Mouse (Mus musculus) midbrain, embryonic 15.5 days (tissue): ENCODE measurements around the gene Morn5. TPM values are rescaled to one million over a fixed set of nuclear protein-coding genes. Genes with fewer than 3 reads are reported as not detected.

Source experiments
- ATAC-seq: fragments of 200-750 bp; cut with Nextera tagmentation; replicated peaks from 2 replicates; pipeline ENCODE4 v1.8.0; 2017; ENCODE audit warnings: moderate TSS enrichment
- H3K27ac ChIP-seq: fragments of 300-500 bp; sonication (generic); 2 replicates; pipeline ENCODE4 v1.5.1; 2015; ENCODE audit warnings: mild to moderate bottlenecking, inconsistent platforms
- H3K27me3 ChIP-seq: fragments of 300-500 bp; sonication (generic); replicated peaks from 2 replicates; pipeline ENCODE4 v1.6.1; 2015; ENCODE audit warnings: inconsistent platforms
- H3K36me3 ChIP-seq: fragments of 300-500 bp; sonication (generic); replicated peaks from 2 replicates; pipeline ENCODE4 v1.6.1; 2015; ENCODE audit warnings: inconsistent platforms
- H3K4me1 ChIP-seq: fragments of 300-500 bp; sonication (generic); 2 replicates; pipeline ENCODE4 v1.6.1; 2015; ENCODE audit warnings: inconsistent platforms
- H3K4me2 ChIP-seq: fragments of 300-500 bp; sonication (generic); 2 replicates; pipeline ENCODE4 v1.6.1; 2015; ENCODE audit warnings: inconsistent platforms, mild to moderate bottlenecking, moderate library complexity
- H3K4me3 ChIP-seq: fragments of 300-500 bp; sonication (generic); 2 replicates; pipeline ENCODE4 v1.5.1; 2015; ENCODE audit warnings: mild to moderate bottlenecking, inconsistent platforms
- H3K9ac ChIP-seq: fragments of 300-500 bp; sonication (generic); 2 replicates; pipeline ENCODE4 v1.6.1; 2015; ENCODE audit warnings: mild to moderate bottlenecking, inconsistent platforms
- H3K9me3 ChIP-seq: fragments of 300-500 bp; sonication (generic); 2 replicates; pipeline ENCODE4 v1.6.1; 2016; ENCODE audit warnings: inconsistent platforms
- WGBS: fragments of 180-500 bp; shearing (Covaris S2); methylation state at CpG from one replicate; pipeline ENCODE4 v1.1.7; 2015; ENCODE audit warnings: mixed read lengths; 5-methylcytosine and 5-hydroxymethylcytosine counted together
- polyA plus RNA-seq: library from polyadenylated mRNA; unstranded; fragments of >200 nt; fragmentation: Nextera tagmentation; extraction: Ambion mirVana; gene quantifications from 2 replicates; pipeline ENCODE4 v1.2.1, GENCODE M21; 2015

Gene Morn5
- polyA plus RNA-seq, 1 experiment from 2014 or later: 2.0 TPM

DNA sequence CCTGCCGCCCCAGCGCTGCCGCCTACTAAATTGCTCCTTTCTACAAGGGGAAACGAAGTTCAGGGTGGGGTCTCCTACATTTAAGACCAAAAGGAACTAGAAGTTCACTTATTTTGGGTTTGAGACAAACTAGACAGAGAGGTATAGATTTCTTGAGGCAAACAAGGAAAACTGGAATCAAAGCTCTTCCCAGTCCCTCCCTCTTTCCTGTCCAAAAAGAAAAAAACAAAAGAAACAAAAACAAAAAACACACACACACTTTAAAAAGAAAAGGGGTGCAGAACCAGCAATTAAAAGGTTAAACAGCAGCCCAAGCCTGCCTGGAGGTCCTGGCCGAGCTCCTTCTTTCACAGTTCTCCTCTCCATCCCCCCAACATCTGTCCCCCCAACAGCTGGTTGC is 48.8 kb downstream of the Morn5 start:
- no peak overlapping the region for H3K4me2 ChIP-seq

DNA sequence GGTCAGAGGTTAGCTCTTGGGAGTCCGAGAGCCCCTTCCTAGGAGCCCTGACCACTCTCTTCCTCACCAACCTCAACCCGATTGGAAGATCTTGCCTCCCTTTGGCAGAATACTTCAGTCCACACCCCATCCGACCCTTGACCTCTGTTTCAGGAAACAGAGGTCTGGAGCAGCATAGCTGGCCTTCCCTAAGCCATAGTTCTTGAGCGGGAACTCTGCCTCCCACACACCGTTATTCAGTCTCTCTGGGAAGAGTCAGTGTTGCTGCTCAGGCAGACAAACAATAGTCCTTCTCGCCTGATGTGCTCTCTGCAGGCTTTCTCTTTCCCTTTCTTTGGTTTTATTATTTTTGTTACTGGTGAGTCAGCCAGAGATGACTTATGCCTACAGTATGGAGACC is 50.5 kb downstream of the Morn5 start:
- Histone ChIP-seq H3K4me3 (no peak overlapping the region), H3K27ac (no peak overlapping the region), H3K9me3 (no peaks in the 10 kb centered on the region), H3K4me1 (peaks cover 22% of the 10 kb centered on the region), H3K4me2 (no peak overlapping the region), H3K27me3 (peaks cover 88% of the 10 kb centered on the region), H3K9ac (no peak overlapping the region), H3K36me3 (no peaks in the 10 kb centered on the region)
- ATAC-seq: no peak
- 5% methylated on average over 6 of the region's 6 CpGs for WGBS

More for the DNA sequence above, 48.8 kb downstream of the Morn5 start:
- H3K36me3 ChIP-seq: no peaks in the 10 kb centered on the region
- no peaks in the 10 kb centered on the region for H3K9me3 ChIP-seq
- 3% methylated on average over 5 of the region's 5 CpGs for WGBS
- H3K9ac ChIP-seq: no peak overlapping the region
- no peak overlapping the region for H3K27ac ChIP-seq
- H3K4me1 ChIP-seq: peaks cover 7% of the 10 kb centered on the region
- no peak for ATAC-seq
- peaks cover 98% of the 10 kb centered on the region for H3K27me3 ChIP-seq
- H3K4me3 ChIP-seq: no peak overlapping the region

DNA sequence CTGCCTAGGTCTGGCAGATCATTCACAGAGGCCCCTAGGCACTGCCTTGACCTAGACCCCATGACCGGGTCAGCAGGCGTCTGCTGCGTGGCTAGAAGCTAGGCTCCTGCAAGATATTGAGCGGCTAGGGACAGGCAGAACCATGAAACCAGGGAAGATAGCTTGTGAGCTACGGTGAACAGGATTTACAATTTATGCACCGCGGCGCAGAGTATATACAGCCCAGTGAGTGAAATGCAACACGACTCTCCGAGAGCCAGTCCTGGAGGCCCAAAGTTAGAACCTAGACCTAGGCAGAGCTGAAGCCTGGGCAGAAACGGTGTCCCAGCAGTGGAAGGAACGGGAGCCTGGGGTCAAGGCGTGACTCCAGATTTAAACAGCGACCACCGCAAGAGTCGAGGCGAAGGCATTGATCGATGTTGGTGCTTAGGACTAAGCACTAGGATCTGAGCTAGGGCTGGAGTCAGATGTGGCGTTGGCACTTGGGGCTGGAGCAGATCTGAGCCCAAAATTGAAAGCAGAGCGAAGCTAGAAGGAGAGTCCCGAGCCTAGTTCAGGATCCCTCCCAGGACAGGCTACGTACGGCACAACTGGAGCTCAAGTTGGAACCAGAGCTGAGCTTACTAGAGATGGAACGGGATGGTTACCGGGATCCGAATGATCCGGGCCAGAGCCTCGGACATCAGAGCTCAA is 52.8 kb downstream of the Morn5 start:
- ATAC-seq: no peak
- H3K4me3 ChIP-seq: peak overlapping the region; percentile 35; the same call in 1 of the 2 replicates
- H3K9ac ChIP-seq: no peak overlapping the region

DNA sequence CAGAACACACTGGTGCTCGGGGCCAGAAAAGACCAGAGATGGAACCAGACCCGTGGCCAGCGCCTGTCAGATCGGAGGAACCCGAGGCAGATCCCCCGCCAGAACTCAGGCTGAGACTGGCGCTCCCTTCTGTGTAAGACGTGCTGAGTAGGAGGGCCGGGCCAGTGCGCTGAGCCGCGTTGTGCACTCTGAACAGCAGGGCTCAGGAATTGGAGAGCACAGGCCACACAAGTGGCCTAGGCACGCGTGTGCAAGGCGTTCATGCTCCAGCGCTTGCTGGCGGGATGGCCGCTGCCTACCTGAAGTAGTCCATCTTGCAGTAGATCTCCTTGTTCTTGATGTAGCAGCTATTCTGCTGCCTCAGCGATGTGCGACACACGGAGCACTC is 53.3 kb downstream of the Morn5 start:
- WGBS: 2% methylated on average over 21 of the region's 21 CpGs
- Histone ChIP-seq H3K27ac (no peak overlapping the region), H3K9ac (no peak overlapping the region)

More for the DNA sequence above, 52.8 kb downstream of the Morn5 start:
- peaks cover 88% of the 10 kb centered on the region for H3K27me3 ChIP-seq
- H3K4me2 ChIP-seq: peak overlapping the region; percentile 27
- no peaks in the 10 kb centered on the region for H3K9me3 ChIP-seq
- peaks cover 31% of the 10 kb centered on the region for H3K4me1 ChIP-seq
- 3% methylated on average over 28 of the region's 28 CpGs for WGBS
- no peak overlapping the region for H3K27ac ChIP-seq
- no peaks in the 10 kb centered on the region for H3K36me3 ChIP-seq

DNA sequence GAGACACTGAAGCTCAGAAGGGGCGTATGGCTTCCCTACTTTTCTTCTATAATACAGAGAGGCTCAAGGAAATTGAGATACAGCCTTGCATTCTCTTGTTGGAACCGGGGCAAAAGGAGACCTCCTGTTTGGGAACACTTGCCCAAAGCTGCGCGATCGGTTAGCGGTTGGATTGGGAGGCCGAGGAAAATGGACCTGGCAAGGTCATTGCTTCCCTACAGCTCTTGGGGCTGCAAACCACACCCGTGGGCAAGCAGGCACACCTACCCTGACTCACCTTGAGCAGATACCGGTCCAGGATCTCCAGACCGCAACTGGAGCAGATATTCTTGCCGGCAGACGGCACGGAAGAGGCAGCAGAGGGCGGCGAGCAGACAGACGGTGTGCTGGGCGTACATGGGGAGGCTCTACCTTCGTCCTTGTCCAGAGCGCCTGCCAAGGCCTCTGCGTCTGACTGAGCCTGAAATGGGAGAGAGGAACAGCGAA is 53.9 kb downstream of the Morn5 start:
- Histone ChIP-seq H3K27me3 (peaks cover 87% of the 10 kb centered on the region), H3K9me3 (no peaks in the 10 kb centered on the region), H3K27ac (no peak overlapping the region), H3K4me1 (peaks cover 31% of the 10 kb centered on the region), H3K36me3 (no peaks in the 10 kb centered on the region), H3K9ac (no peak overlapping the region), H3K4me3 (peak overlapping the region; percentile 35; the same call in 1 of the 2 replicates), H3K4me2 (peak overlapping the region; percentile 27; the same call in 1 of the 2 replicates)
- 1% methylated on average over 21 of the region's 21 CpGs for WGBS
- ATAC-seq: no peak

More for the DNA sequence above, 53.3 kb downstream of the Morn5 start:
- H3K4me2 ChIP-seq: peak overlapping the region; percentile 27
- H3K9me3 ChIP-seq: no peaks in the 10 kb centered on the region
- no peaks in the 10 kb centered on the region for H3K36me3 ChIP-seq
- H3K4me1 ChIP-seq: peaks cover 31% of the 10 kb centered on the region
- H3K4me3 ChIP-seq: peak overlapping the region; percentile 35; the same call in 1 of the 2 replicates
- ATAC-seq: no peak; the same call in 1 of the 2 replicates
- peaks cover 87% of the 10 kb centered on the region for H3K27me3 ChIP-seq

DNA sequence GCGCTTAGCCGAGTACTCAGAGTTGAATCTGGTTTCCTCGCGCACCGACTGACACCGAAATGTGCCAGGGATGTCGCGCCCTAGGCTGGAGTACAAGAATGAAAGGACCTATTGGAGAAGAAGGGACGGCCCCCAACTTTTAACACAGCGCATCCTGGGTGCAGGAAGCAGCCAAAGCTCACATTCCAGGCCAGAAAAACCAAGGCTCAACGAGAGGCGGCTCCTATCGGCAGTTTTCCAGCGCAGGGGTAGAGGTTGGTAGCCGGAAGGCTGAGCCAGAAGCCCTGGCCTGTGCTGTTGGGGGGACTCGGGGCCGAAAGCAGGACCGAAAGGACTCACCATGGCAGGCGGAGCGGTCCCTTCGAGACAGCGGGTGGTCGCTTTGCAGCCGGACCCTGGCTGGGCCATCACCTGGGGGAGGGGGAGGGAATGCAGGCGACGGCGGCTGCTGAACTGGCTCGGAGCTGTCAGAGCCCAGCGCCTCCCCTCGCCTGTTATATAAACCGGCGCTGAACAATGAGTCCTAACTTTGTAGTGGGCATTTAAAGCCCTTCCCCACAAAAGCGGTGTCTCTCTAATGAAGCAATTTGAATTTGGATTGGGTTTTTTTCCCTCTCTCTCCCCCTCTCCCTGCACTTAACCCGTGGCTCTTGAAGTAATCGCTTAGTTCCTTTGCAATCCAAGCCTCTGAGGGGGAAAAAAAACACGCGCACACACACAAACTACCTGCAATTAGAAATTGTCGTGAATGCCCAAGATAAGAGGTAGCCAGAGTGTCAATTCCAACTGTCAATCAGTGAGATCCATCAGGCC is 54.5 kb downstream of the Morn5 start:
- H3K9me3 ChIP-seq: no peaks in the 10 kb centered on the region
- H3K36me3 ChIP-seq: no peaks in the 10 kb centered on the region
- no peak overlapping the region for H3K27ac ChIP-seq
- no peak overlapping the region for H3K9ac ChIP-seq
- peak; percentile 27; the same call in 1 of the 2 replicates for ATAC-seq
- H3K4me2 ChIP-seq: peak overlapping the region; percentile 61
- peaks cover 81% of the 10 kb centered on the region for H3K27me3 ChIP-seq
- WGBS: under 1% methylated on average over 38 of the region's 38 CpGs
- peaks cover 31% of the 10 kb centered on the region for H3K4me1 ChIP-seq
- peak overlapping the region; percentile 35 for H3K4me3 ChIP-seq

DNA sequence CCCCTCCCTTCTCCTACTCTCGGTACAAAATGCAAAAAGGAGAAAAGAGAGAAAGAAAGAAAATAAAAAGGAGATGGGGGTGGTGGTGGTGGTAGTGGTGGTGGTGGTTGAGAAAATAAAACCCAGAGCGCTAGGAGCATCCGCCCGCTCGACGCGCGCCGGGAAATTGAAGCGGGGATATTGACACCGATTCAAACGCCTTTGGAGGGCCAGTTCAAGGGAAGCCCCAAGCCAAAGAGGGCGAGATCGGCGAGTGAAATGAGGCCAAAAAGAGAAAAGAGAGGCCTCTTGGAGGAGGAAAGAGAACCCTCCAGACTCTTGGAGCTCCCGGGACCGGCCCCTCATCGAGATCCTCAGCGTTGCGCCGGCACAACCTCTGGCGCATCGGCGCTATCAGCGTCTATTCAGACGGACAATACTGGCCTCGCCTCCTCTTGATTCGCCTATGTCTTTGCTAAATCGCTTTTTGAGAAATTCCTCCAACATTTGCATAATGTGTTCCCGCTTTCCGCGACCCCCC is 55.2 kb downstream of the Morn5 start:
- no peaks in the 10 kb centered on the region for H3K36me3 ChIP-seq
- no peaks in the 10 kb centered on the region for H3K9me3 ChIP-seq
- no peak overlapping the region for H3K9ac ChIP-seq
- peaks cover 31% of the 10 kb centered on the region for H3K4me1 ChIP-seq
- H3K4me2 ChIP-seq: peak overlapping the region; percentile 61
- peak; percentile 32; the same call in 1 of the 2 replicates for ATAC-seq
- H3K27ac ChIP-seq: no peak overlapping the region
- H3K27me3 ChIP-seq: peaks cover 79% of the 10 kb centered on the region
- under 1% methylated on average over 32 of the region's 32 CpGs for WGBS
- H3K4me3 ChIP-seq: peak overlapping the region; percentile 35

DNA sequence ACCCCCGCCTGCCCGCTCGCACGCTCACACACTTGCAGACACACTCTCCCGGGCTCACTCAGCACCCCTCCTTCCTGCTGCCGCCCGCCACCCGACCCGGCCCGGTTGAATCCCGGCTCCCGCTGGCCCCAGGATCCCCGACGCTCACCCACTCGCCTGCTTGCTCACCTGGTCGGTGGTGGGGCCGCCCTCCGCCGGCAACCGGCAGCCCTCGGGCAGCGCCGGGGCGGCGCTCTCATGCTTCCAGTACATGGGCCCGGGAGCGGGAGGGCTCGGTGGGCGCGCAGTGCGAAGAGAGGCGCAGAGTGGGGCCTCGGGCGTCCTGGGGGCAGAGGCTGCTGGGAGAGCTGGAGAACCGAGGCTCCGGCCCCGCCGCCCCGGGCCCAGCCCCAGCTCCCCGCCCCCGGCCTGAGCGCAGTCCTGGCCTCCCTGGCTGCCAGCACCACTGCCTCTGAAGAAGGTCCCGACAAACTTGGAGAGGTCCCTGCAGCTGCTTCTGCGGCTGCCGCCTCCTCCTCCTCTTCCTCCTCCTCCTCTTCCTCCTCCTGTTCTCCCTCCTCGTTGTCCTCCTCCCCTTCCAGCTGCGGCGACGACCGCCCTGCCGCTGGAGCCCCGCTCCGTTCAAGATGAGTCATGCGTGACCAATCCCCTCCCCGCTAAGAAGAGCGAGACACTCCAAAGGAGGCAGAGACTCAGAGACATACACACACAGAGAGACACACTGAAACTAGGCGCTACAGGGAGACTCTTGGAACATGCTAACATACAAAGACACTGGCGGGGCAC is 55.9 kb downstream of the Morn5 start, which contains the start of gene Lhx6:
TSS of gene Lhx6 (minus strand) at position 453 of the 786 bp plus-strand sequence.
- no peak within 1 kb of the TSS for H3K9ac ChIP-seq
- peaks cover 31% of the 10 kb centered on the region for H3K4me1 ChIP-seq
- H3K27me3 ChIP-seq: peaks cover 78% of the 10 kb centered on the region
- peak within 1 kb of the TSS; percentile 61 for H3K4me2 ChIP-seq
- H3K4me3 ChIP-seq: peak within 1 kb of the TSS; percentile 35
- H3K9me3 ChIP-seq: no peaks in the 10 kb centered on the region
- under 1% methylated on average over 55 of the region's 58 CpGs for WGBS
- H3K27ac ChIP-seq: no peak within 1 kb of the TSS
- peak; percentile 28; the same call in 1 of the 2 replicates for ATAC-seq
- H3K36me3 ChIP-seq: no peaks in the 10 kb centered on the region

DNA sequence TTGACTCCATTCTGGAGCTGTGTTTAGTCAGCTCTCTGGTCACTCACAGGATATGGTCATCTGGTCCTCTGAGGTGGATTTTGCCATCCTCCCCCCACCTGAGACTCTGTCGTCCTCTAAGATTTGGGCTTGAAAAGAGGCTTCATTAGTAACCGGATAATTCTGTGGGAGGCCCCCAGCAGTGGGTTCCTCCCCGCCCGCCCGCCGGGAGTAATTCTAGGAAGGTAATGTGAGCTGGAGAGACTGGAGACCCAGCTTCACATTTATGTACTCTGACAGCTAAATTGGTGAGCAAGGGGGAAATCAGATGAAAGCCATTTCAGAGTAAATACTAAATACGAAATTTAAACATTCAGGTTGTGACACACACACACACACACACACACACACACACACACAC is 59.4 kb downstream of the Morn5 start:
- 5% methylated on average over 7 of the region's 7 CpGs for WGBS
- no peak overlapping the region for H3K4me2 ChIP-seq

DNA sequence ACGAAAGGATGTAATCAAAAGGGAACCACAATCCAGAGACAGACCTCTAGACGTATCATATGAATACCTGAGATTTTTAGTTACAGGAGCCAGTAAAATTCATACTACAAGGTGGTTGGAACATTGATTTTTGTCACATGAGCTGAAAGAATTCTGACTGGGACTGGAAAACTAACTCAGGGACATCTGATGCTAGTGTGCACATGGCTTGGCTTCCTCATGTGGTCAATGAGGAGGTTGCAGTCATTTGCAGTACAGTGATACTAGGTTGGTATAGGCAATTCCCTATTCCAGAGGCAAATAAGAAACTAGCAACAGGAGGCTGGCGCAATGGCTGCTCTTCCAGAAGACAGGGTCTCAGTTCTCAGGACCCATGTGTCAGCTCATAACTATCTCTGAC is 63.4 kb downstream of the Morn5 start:
- H3K4me3 ChIP-seq: no peak overlapping the region

More for the DNA sequence above, 59.4 kb downstream of the Morn5 start:
- Histone ChIP-seq H3K27ac (no peak overlapping the region), H3K4me1 (peaks cover 21% of the 10 kb centered on the region), H3K27me3 (peaks cover 49% of the 10 kb centered on the region), H3K9me3 (no peaks in the 10 kb centered on the region), H3K4me3 (no peak overlapping the region), H3K9ac (no peak overlapping the region), H3K36me3 (no peaks in the 10 kb centered on the region)
- no peak for ATAC-seq

DNA sequence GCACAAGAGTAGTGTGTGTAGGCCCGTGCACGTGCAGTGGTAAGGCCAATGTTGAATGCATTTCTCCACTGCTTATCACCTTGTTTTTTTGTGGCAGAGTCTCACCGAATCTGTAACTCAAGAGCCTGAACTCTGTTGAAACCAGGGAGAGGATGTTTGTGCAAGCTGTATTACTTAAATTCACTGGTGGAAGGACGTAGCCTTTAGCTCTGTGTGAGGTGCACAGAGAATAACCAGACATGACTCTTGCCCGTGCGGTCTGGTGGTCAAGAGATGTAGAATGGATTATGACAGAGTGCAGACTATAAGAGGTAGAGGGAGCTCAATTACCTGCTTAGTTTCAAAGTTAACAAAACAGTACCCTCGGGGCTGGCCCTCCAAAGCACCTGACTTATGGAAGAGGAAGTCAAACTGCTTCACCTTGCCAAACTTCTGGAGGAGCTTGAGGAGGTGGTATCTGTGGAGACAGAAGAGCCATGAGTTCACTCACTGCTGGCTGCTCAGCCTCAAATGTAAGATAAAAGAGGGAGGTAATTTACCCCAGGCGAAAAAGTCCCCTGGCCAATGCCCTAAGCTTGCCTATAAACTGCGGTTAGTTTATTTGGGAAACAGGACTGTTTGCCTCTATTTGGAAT is 77.7 kb downstream of the Morn5 start:
- no peak overlapping the region for H3K4me3 ChIP-seq
- H3K36me3 ChIP-seq: peaks cover 38% of the 10 kb centered on the region
- no peaks in the 10 kb centered on the region for H3K9me3 ChIP-seq
- no peak overlapping the region for H3K27ac ChIP-seq
- no peaks in the 10 kb centered on the region for H3K4me1 ChIP-seq
- H3K9ac ChIP-seq: no peak overlapping the region
- H3K27me3 ChIP-seq: no peaks in the 10 kb centered on the region
- no peak overlapping the region for H3K4me2 ChIP-seq
- WGBS: 90% methylated on average over 9 of the region's 9 CpGs
- ATAC-seq: no peak

More for the DNA sequence above, 63.4 kb downstream of the Morn5 start:
- Histone ChIP-seq H3K4me2 (no peak overlapping the region), H3K9ac (no peak overlapping the region), H3K27me3 (peaks cover 16% of the 10 kb centered on the region), H3K36me3 (peaks cover 16% of the 10 kb centered on the region), H3K9me3 (no peaks in the 10 kb centered on the region), H3K27ac (no peak overlapping the region), H3K4me1 (no peaks in the 10 kb centered on the region)
- ATAC-seq: no peak
- 76% methylated on average over 3 of the region's 3 CpGs for WGBS
